Mouse (Mus musculus) frontal cortex, postnatal 25 days (tissue): Measurements from ENCODE around the gene Nsun5.

Source experiments
- DNase-seq, 2 experiments: peaks; one replicate each; pipeline ENCODE4 v3.0.0; 2022; ENCODE audit warnings: low spot score in 2 of 2

The Nsun5 gene

DNA sequence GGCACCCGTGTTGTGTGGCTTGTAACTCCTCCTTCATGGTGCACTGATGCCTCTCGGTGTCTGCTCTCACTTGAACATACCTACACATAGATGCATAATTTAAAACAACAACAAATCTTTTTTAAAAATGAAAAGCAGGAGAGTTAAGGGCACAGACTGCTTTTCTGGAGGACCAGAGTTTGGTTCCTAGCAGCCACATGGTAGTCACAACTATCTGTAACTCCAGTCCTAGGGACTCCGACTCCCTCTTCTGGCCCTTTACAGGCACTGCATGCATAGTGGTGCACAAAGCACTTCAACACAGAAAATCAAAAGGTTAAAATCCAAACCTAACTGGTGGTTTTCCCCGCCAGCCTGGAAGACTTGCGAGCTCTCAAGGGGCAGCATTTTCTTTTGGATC lies 3.8 kb downstream of the Nsun5 start:
- DNase-seq: no peak

DNA sequence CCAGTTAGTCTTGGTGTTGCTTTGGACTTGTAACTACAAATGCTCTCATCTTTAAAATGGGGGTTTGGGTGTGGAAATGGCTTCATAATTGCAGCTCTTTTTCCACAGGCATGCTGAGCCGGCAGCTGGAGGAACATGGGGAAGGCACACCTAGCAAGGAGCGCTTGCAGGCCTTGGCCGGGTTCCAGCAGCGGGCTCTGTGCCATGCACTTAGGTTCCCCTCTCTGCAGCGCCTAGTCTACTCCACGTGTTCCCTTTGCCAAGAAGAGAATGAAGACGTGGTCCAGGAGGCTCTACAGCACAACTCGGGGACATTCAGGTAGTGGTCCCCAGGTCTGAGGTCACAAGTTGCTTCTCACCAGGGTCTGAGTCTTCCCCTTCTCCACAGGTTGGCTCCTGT lies 5.4 kb downstream of the Nsun5 start:
- no peak for DNase-seq

DNA sequence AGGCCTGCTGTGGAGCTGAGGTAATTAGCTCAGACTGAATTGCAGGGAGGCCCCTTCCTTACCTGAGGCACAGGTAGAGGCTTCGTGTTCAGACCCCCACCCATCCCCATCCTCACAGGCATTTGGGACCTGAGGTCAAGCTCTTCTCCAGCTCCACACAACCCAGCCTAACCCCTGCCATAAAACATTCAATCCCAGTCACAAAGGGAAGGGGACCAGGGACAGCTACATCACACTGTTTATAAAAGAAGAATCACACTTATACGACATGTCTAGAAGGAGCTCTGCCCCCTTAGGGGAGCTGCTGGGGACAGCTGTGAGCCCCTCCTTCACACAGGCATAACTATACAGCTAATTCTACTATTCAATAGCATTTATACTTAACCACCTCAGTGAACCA lies 6.6 kb downstream of the Nsun5 start:
- no peak for DNase-seq

DNA sequence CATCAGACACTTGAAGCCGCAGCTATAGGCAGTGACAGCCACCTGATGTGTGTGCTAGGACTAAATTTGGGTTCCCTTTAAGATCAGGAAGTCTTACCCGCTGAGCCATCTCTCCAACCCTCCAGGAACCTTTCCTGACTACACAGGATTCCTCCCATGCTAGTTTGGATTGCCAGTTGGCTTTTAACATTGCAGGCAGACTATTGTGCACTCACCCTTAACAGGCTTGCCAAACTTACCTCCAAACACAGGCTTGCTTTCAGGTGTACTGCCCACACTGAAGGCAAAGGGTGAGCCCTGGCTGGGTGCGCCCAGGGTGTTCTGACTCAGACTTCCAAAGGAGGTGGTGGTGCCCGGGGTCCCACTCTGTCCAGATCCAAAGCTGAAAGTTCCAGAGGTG lies 10.9 kb downstream of the Nsun5 start:
- no peak for DNase-seq

DNA sequence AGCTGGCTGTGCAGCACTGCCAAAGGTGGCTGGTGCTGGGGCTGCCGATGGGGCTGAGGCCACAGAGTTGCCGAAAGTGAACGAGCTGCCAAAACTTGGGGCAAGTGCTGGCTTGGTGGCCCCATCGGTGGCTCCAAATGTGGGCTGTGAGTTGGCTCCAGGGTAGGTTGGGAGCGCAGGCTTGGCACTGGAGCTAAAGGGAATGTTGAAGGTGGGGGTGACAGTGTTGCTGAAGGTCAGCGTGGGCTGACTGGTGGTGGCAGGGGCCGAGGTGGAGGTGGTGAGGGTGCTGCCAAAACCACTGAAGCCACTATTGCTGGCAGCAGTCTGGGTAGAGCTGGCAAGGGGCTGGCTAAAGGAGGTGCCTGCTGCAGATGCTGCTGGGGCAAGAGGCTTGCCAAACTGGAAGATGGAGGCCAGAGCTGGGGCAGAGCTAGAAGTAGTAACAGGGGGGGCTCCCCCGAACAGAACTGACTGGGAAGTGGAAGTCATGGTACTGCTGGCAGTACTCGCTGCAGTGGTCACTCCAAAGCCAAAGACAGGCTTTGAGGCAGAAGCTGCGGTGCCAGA lies 11.7 kb downstream of the Nsun5 start:
- no peak for DNase-seq

DNA sequence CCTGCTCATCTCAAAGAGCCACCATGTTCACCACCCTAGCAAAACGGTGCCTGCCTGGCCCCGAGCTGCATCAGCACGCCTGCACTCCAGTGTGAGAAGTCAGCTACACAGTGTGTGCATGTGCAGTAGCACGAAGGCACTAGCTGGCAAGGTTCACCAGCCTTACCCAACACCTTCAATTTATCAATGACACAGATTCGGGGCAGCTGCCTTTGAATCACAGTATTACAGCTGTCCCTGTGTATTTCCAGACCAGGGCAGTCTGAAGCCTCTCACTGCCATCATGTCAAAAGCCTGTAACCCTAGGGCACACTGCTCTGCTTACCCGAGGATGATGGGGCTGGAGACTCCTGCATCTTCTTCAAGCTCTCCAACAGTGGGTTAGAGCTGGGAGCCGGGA lies 13.0 kb downstream of the Nsun5 start:
- no peak for DNase-seq

DNA sequence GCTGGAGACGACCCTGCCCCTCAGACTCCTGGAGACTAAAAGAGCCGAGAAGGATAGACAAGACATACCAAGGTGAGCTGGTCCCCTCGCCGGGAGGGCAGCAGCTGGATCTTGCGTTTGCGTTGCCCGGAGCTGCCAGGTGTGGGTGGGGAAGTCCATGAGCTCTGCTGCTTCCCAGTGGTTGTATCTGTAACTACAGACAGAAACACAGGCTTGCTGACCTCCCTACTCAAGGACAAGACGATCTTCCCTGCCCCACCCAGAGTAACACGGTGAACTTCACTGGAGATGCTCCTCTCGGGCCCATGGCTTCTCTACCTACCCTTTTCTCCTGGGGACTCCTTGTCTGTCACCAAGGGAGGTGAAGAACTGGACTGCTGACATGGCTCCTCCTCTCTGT lies 14.0 kb downstream of the Nsun5 start:
- DNase-seq: no peak

DNA sequence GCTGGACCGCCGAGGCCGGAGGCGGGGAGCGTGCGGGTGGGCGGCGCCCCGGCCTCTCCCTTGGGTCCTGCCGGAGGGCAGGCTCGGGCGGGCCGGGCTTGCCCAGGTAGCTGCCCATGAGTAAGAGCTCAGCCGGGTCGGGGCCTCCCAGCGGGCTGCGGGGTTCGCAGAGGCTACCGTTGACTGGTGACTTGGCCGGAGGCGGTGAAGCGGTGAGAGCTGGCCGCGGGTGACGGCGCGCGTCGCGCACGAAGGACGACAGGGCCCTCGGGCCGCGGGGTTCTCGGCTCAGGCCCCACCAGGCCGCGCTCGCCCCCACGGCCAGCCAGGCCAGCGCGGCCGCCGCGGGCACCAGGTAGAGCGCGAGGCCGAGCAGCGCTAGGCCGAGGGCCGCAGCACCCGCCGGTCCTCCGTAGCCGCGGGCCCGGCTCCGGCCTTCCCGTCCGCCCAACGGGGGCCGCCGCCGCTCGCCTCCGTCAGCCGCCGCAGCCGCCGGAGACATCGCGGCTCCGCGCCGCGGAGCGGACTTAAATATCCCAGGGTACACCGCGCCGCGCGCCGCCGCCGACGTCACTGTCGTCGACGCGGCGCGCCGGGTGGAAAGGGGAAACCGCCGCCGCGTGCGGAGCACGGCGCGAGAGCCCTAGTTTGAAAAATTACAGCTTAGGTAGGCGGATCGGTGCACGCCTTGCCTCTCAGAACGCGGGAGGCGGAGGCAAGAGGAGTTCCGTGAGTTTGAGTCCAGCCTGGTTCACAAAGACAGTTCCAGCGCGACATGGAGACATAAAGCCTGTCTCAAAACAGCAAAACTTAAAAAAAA lies 24.5 kb downstream of the Nsun5 start, which contains the start of gene Pom121:
Gene Pom121, minus strand, starts transcription at position 543 of the 820 bp plus-strand sequence.
- peak; percentile 56 to 67 for DNase-seq

DNA sequence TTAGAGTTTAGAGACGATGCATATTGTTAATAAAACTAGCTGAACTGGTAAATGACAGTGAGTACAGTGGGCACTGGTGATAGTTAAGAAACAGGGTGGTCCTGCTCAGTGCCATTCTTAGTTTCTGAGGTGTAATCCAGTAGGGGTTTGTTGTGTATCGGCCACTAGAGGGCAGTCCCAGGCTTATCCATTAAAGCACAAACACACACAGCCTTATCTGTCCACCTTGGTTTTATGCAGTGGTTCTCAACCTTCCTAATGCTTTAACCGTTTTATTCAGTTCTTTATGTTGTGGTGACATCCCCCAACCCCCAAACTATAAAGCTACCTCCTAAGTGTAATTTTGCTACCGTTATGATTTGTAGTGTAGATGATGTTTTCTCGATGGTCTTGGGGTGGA lies 26.1 kb downstream of the Nsun5 start:
- DNase-seq: no peak

DNA sequence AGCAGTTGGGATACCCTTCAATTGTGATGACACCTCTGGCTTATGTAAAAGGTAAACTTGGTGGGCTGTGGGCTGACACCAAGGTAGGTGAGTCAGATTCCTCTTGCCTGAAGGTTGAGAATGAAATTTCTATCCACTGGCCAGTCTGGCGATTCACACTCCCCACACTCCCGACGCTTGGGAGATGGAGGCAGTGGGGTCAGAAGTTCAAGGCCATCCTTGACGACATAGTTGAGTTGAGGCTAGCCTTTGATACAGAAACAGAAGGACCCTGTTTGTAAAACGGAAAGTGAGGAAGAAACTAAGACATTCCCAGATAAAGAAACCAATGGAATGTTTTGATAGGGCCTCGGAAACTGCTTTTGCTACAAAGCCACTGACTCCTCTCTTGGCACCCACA lies 29.6 kb downstream of the Nsun5 start:
- DNase-seq: no peak

DNA sequence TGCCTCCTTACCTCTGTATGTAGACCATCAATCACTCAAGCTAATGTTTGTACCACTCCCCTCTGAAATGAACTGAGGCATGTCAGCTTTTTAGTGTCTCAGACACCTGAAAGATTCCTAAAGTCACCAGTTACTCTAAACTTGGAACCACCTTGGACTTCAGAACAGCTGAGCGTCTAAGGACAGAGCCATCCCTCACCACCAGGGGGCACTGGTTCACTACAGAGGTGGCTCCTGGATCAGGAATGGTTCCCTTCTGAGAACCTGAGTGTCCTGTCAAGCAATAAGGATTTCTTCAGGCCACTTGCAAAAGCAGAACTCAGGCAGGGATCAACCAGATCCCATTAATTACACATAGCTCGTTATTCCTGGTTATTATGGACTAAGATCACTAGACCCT lies 30.5 kb downstream of the Nsun5 start:
- peak; percentile 70 to 80 for DNase-seq

DNA sequence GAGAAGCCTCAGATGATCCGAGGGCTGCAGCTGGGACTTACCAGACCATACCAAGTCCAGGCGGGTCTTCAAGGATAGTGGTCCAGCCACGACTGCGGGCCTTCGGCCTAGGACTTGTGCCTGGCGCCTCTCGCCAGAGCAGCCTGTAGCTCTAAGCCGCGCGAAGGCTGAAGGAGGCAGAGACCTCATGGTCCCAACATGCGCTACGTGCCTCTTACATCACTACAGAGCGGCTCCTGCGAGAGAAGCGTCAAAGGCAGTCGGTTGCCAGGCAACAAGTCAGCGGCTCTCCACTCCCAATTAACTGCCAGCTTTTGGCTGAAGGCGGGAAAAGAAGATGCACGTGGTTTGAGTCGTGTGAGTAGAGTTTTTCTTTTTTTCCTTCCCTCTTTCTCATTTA lies 34.9 kb downstream of the Nsun5 start:
- peak; percentile 30 to 34 for DNase-seq

DNA sequence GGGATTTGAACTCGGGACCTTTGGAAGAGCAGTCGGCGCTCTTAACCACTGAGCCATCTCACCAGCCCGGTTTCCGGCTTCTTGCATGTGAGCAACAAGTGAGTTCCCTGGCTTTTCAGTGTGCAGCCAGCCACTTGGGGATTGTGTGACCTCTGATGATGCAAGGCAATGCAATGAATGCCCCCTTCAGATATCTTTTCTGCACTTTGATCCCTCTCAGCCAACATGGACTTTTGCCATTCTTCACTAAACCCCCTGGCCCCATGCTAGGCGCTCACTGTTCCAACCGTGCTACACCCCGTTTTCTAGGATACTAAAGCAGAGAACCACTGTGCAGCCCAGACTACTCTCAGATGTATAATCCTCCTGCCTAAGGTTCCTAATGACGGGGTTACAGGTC lies 35.7 kb downstream of the Nsun5 start:
- DNase-seq: no peak

DNA sequence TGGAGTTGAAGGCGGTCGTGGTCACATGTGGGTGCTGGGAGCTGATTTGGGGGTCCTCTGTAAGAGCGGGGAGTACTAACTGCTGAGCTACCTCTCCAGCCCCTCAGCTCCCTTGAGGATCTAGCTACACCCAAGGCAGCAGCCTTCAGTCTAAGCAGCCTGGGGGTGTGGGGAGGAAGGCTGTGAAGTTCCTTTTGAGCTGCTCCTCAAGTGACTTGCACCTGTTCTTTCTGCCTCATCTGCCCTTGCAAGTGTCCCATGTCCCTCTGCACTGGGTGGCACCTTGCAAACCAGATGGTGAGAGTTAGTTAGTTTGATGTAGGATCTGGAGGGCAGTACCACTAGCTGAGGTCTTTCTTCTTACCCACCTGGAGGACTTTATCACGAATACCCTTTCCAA lies 38.4 kb downstream of the Nsun5 start:
- no peak for DNase-seq

DNA sequence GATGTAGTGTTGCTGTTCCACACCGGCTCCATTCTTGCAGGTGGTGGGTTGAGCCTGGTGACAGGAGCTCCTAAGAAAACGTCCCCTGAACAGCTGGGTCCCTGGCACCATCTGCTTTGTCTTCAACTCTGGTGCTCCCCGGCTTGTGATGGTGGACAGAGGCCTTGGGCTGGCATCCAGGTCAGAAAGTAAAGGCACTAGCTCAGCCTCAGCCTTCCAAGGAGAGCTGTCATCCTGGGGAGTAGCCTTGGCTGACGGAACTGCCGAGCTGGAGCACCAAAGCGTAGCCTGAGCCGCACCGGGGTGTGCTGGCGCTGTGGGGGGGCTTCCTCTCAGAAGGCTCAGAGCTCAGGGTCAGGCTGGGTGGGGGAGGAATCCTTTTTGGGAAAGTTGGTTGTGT lies 40.5 kb downstream of the Nsun5 start:
- DNase-seq: no peak
